Mouse (Mus musculus): ENCODE results near the gene Cd80.

Gene Cd80

GRCm38 (mm10) chr16:38455511-38456418, at the start of gene Cd80:
Gene Cd80, plus strand, starts transcription at chr16:38455561.
- in situ Hi-C loops (cut with MboI, MseI): loop anchor here (25.0 kb wide), 1 partner anchor 768 kb away; no protein-coding TSS in a partner anchor

DNA sequence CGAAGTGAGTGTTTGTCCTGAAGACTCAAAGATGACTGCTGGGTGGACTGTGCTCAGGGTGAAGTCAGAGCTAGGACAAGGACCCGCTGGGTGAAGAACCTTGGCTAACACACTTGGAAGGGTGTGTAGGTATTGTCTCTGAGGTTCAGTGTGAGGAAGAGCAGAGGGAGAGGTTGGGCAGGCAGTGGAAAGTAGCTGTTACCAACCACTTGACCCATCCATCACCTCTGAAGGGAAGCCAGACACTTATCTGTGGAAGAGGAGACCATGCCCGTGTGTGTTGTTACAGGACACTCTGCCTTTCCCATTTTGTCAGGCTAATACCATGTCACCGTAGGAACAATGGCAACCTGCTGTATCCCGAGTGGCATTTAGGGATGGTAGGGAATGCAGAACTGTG, 49.1 kb upstream of the Cd80 start:
- in situ Hi-C loops (cut with MboI, MseI): loop anchor here (5.0 kb wide), 1 partner anchor 41 kb away; no protein-coding TSS in a partner anchor

DNA sequence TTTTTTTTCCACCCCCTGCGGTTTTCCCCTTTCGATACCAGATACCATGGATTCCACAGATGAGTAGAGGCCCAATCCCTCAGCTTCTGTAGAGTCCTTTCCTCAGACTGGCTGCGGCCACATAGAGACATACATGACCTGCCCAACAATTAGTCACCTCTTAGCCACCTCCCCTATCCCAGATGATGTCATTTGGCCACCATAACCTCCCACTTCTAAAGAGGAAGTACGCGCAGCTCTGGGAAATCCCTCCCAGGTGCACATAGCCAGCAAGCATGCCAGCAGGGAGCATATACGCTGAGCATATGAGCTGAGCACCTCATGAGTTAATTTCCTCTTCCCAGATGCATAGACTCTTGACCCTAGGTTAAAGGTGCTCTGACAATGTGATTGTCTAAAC, 48.7 kb upstream of the Cd80 start:
- in situ Hi-C loops (cut with MboI, MseI): loop anchor here (5.0 kb wide), 1 partner anchor 41 kb away; no protein-coding TSS in a partner anchor

DNA sequence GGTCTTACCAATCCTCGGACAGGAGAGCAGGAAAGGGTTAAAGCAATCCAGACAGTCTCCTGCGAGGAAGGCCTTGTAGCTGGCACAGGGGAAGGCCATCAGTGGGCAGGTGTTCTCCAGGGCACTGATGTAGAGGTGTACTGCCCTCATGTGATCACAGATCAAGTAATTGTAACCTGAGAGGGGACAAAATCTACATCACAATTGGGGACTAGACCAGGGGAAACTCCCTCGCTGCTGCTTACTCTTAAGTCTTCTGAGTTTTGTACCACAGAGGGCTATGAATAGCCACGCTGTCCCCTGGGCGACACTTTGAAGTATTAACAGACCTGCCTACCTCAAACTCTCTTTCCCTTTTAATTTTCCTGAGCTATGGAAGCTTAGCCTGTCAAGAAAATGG, 47.8 kb upstream of the Cd80 start:
- in situ Hi-C loops (cut with MboI, MseI): loop anchor here (5.0 kb wide), 1 partner anchor 40 kb away; no protein-coding TSS in a partner anchor

GRCm38 (mm10) chr16:38408416-38408815, 46.9 kb upstream of the Cd80 start:
- in situ Hi-C loops (cut with MboI, MseI): loop anchor here (5.0 kb wide), 1 partner anchor 39 kb away; no protein-coding TSS in a partner anchor

DNA sequence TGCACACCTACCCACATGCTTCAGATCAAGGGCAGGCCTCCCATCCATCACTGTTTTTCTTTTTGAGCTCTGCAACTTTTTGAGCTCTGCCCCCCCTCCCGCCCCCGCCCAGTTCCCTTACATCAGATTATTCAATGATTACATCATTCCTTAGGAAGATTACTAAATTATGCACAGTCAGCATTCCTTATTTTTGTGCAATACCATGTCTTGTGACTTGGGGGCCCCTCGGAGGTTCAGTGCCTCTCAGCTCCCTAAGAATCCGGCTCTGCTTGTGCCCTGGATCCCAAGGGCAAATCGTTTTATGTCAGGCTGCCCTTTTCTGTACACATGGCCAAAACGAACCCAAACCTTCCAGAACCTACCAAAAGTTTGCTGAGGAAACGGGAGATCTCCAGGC, 40.4 kb upstream of the Cd80 start:
- in situ Hi-C loops (cut with MboI, MseI): no loop called here

DNA sequence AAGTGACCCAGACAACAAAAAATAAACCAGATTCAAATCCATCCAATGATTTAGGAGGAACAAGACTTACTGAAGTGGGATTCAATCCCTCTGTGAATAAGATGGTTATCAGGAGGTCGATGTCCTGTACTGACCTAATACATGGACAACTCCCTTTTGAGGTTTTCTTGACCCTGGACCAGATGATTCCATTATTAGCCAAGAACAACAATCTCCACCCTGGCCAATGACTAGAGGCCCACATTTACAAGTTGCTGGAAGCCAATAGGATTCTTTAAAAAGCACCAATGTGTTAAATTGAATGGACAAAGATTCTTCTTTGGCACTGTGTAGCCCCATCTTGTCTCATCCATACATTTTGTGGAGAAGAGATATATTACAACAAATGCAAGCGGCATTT, 30.0 kb upstream of the Cd80 start:
- in situ Hi-C loops (cut with MboI, MseI): no loop called here

- in situ Hi-C loops (cut with MboI, MseI): no loop called here
Measured at GRCm38 (mm10) chr16:38425799-38426198, 29.6 kb upstream of the Cd80 start.

DNA sequence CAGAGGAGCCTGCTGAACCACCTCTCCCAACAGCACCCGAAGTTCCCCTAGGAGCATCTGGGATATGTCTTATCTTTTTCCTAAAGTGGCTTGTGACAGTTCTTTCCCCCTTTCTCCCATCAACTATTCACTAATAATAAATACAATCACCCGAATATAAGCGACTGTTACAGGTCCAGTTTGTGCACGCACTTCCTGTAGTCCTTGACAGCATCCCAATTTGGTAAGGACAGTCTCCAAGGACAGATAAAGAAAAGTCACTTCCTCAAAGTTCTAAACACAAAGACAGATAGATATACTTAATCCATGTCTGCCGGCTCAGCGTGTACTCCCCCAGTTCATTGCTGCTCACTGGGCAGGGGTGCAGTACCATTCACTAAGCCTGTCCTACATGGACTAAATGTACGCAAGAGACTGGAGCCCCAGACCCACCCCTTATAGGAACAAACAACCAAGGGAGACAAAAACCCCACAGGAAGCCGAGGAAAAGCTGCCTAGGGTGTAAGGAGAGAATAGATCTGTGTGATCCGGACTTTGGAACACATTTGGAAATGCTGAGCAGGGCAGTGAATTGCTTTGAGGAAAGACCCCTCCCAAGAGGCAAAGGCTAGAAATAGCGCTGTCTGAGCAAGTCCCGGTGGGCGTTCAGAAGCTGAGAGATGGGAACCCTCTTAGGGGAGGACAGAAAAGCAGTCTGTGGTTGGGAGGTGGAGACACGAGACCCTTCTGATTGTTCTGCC, 23.7 kb upstream of the Cd80 start:
- in situ Hi-C loops (cut with MboI, MseI): loop anchor here (10.0 kb wide), 1 partner anchor 473 kb away; no protein-coding TSS in a partner anchor

DNA sequence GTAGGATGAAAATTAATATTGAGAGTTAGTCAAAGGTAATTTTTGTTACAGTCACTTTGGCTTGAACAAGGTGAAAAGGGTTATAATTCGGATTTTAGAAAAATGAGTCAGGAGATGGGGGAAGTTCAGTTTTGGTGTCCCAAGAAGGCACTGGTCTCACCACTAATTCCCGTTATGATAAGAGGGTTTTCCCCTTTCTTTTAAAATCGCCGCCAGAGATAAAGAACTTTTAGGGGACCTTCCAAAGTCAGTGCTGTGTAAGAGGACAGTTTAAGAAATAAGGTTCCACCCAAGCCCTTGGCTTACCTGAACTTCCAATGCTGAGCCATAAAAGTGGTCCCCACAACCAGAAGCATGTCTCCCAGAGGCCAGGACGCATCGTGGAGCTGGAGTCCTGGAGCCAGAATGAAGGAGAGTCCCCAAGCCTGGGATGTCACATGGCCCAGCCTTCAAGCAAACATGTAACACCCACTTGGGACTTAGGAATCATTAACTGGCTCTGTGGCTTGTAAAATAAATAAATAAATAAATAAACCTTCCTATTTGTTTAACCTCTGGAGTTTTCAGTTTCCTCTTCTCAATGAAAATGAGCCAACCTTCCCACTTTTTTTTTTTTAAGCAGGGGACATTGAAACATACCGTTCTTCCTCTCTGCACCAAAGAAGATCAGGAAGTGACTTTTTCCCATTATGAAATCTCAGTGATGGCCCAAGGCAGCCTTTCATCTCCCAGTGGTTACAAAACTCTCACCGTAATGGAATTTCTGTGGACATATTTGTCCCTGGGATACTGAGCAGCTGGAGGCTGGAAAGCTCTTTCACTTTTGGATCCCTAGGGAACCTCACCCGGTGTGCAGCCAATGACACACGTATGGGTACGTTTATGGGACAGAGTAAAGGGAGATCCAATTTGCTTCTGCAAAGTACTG, 22.6 kb upstream of the Cd80 start, which contains the start of gene Pla1a:
Gene Pla1a, minus strand, starts transcription at position 648 of the 928 bp plus-strand sequence.
- in situ Hi-C loops (cut with MboI, MseI): loop anchor here (10.0 kb wide), 1 partner anchor 472 kb away; no protein-coding TSS in a partner anchor

- in situ Hi-C loops (cut with MboI, MseI): loop anchor here (10.0 kb wide), 1 partner anchor 471 kb away; no protein-coding TSS in a partner anchor
Measured at GRCm38 (mm10) chr16:38433514-38433913, 21.8 kb upstream of the Cd80 start.

DNA sequence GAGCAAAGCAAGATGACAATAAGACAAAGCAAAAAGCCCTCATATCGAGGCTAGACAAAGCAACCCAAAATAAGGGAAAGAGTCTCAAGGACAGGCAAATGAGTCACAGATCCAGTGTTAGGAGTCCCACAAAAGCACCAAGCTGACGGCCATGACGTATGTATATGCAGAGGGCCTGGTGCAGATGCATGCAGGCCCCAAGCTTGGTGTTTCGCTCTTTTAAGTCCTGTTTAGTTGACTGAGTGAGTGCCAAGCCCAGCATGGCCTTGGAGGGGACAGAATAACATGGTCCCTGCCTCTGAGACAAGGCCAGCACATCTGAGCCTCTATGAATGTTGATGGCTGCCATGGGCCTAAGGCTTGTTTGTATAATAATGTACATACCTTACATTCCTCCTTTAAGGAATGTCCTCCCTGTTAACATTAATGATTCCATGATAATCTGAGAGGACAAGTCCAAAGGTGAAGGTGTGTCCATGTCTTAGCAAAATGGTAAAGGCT, 21.0 kb upstream of the Cd80 start:
- in situ Hi-C loops (cut with MboI, MseI): loop anchor here (10.0 kb wide), 1 partner anchor 470 kb away; no protein-coding TSS in a partner anchor

- in situ Hi-C loops (cut with MboI, MseI): loop anchor here (10.0 kb wide), 1 partner anchor 466 kb away; no protein-coding TSS in a partner anchor
Measured at GRCm38 (mm10) chr16:38439190-38439589, 16.2 kb upstream of the Cd80 start.

DNA sequence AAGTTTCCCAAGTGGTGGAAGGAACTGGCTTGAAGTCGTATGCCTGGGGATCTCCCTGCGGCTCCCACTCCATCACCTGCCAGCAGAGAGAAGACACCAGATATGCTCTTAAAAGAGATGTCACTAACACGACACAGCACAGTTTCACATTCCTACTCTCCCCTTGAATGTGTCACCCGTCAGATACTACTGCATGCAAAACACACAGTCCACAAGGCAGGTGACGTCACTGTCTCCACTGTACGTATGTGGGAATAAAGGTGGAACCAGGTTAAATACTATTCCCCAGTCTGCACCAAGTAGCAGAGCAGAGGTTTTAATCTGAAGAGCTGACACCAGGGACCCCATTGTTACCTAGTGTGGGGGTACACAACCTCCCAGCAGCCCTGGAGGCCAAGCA, 15.0 kb upstream of the Cd80 start:
- in situ Hi-C loops (cut with MboI, MseI): no loop called here

- in situ Hi-C loops (cut with MboI, MseI): no loop called here
Measured at GRCm38 (mm10) chr16:38441611-38442010, 13.8 kb upstream of the Cd80 start.

- in situ Hi-C loops (cut with MboI, MseI): no loop called here
Measured at GRCm38 (mm10) chr16:38442216-38442615, 13.1 kb upstream of the Cd80 start.

- in situ Hi-C loops (cut with MboI, MseI): no loop called here
Measured at GRCm38 (mm10) chr16:38443721-38444464, 11.5 kb upstream of the Cd80 start.

DNA sequence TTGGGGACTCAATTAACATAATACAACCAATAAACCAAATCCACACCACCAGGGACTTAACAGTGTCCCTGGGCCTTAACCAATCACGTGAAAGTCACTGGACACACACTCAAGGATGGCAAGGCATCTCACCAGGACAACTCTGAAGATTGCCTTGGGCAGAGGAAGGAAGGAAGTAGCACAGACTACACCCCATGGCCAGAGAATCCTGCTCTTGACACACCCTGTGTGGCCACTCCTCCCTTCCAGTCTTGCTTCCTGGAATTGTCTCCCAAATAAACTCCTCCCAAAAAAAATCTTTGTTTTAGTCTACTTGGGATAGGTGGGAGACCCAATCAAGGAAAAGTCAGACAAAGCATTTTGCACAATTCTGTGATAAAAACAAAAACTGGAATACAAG, 10.3 kb upstream of the Cd80 start:
- in situ Hi-C loops (cut with MboI, MseI): loop anchor here (5.0 kb wide), 1 partner anchor 38 kb away; no protein-coding TSS in a partner anchor

DNA sequence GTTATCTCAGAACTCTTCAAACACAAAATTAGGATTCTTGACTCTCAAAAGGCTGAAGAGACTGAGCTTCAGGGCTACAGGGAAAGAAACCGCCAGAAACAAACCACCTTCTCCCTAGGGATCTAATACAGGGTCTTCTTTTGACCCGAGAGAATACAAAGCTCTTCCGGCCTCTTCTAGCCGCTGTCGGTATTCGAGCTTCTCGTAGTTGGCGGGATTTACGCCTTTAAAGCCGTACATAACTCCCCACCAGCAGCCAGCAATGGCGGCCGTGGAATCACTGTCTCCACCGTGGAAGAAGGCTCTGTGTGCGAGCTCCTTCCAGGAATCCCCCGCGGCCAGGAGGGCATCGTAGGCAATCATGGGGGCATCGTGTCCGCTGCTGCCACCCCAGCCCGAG, 9.8 kb upstream of the Cd80 start:
- in situ Hi-C loops (cut with MboI, MseI): loop anchor here (5.0 kb wide), 1 partner anchor 38 kb away; no protein-coding TSS in a partner anchor

GRCm38 (mm10) chr16:38446141-38446540, 9.2 kb upstream of the Cd80 start:
- in situ Hi-C loops (cut with MboI, MseI): loop anchor here (5.0 kb wide), 1 partner anchor 39 kb away; no protein-coding TSS in a partner anchor
